Mouse (Mus musculus) small intestine, adult 2 months (tissue): ENCODE measurements around the gene Lrrc4b.

Source experiments
- CTCF ChIP-seq: fragments of 200-500 bp; IDR thresholded peaks from 2 replicates; pipeline ENCODE4 v1.5.1; 2012; ENCODE audit warnings: low read depth, mild to moderate bottlenecking, control low read depth, inconsistent platforms, low read length, moderate library complexity, mixed read lengths; ENCODE audit not compliant: insufficient replicate concordance, insufficient read length; ENCODE audit errors: extremely low read depth
- POLR2A ChIP-seq: fragments of 200-500 bp; IDR thresholded peaks from 2 replicates; pipeline ENCODE4 v1.6.1; 2012; ENCODE audit warnings: low read depth, mild to moderate bottlenecking, control low read depth, inconsistent platforms, low read length, moderate library complexity

- TF ChIP-seq CTCF (no peak), POLR2A (no peak)
These were observed 45.6 kb downstream of the Lrrc4b start for GRCm38 (mm10) chr7:44474419-44474818.
